Comparison of ENCODE assay signal across 15 mouse cellular contexts in the genomic region with DNA sequence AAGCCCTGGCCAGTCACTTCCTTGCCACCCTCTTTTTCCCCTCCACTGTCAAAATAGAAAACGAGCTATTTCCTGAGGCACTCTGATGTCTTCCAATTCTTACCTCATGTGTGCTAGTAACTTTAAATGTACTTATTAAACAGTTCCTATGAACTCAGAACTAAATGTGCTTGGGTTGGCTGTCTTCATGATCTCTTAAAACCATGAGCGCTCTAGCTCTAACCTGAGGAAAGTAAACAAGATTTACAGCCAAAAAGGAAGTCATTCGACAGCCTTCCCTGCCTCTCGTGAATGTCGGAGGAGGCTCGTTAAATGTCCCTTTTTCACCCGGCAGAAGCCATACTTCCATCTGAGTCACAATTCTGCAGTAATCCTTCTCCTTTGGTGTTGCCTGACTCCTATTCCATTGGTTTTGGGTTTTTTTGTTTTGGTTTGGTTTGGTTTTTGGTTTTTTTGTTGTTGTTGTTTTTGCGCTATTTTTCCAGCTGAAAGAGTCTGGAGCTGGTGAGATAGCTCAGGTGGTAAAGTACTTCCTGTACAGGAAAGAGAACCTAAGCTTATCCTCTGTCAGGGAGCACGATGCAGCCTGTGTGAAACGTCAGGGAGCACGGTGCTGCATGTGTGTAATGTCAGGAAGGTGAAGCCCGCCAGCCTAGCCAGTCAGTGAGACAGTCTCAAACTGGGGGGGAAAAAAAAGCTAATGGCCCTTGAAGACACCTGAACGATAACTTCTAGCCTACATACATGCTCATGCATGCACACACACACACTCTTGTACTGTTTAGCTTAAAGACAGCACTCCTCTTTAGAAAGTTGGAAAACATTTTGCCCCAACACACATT. TPM values are rescaled to one million over a fixed set of nuclear protein-coding genes. Genes with fewer than 3 reads are reported as not detected.
DNase-seq lines count a peak whose midpoint lies in the region; ATAC-seq and TF ChIP-seq lines count a peak whose summit lies in the region.
"Had no signal": no experiment of that assay in that cellular context is flagged by ENCODE, and none has a peak within 500 bp of the region (broad histone marks: within the 10 kb centered on the region; RNA-seq: fewer than 3 reads in every experiment).

No protein-coding gene starts in this region.

- no peaks in the 10 kb centered on the region for H3K36me3 ChIP-seq in kidney, postnatal 0 days (ENCODE audit: insufficient read depth, low read length)
- H3K36me3 ChIP-seq in liver, embryonic 12.5 days = no peaks in the 10 kb centered on the region; the same call in 1 of the 2 replicates
- H3K36me3 ChIP-seq: heart, embryonic 12.5 days; midbrain, embryonic 10.5 days; stomach, embryonic 15.5 days had no signal

- H3K9ac ChIP-seq in kidney, postnatal 0 days (ENCODE audit: low read depth, low read length) = no peak overlapping the region
- no peak overlapping the region for H3K9ac ChIP-seq in liver, embryonic 12.5 days
- H3K9ac ChIP-seq: heart, embryonic 12.5 days; lung, embryonic 14.5 days; stomach, embryonic 15.5 days had no signal

- H3K4me3 ChIP-seq in kidney, postnatal 0 days (replicated peaks; ENCODE audit: low read depth, low read length) = no peak overlapping the region
- no peak overlapping the region for H3K4me3 ChIP-seq in bone marrow macrophage, adult 2 months (ENCODE audit: insufficient read depth, low read length)
- no peak overlapping the region for H3K4me3 ChIP-seq in liver, embryonic 12.5 days
- H3K4me3 ChIP-seq: heart, embryonic 12.5 days; midbrain, embryonic 10.5 days; stomach, embryonic 15.5 days had no signal

- no peak for TF ChIP-seq CTCF in kidney, postnatal 0 days (IDR thresholded peaks at IDR 0.05; ENCODE audit: low read depth)
- TF ChIP-seq CTCF in bone marrow macrophage, adult 2 months (IDR thresholded peaks at IDR 0.05; ENCODE audit: low read depth, low read length) = no peak

- no peak for ATAC-seq in kidney, postnatal 0 days (replicated peaks; ENCODE audit: low FRiP score, low read depth)
- ATAC-seq in liver, embryonic 12.5 days = no peak

- H3K27ac ChIP-seq in kidney, postnatal 0 days = 0 out of 2 replicates have a peak overlapping the region, but pooled peaks have one; percentile 6
- peak overlapping the region; percentile 21; the same call in 1 of the 2 replicates for H3K27ac ChIP-seq in bone marrow macrophage, adult 2 months (ENCODE audit: insufficient read depth, low read depth, low read length)
- peak overlapping the region; percentile 51 for H3K27ac ChIP-seq in liver, embryonic 12.5 days
- H3K27ac ChIP-seq: midbrain, embryonic 10.5 days; stomach, embryonic 15.5 days had no signal

- peaks cover 13% of the 10 kb centered on the region for H3K4me1 ChIP-seq in kidney, postnatal 0 days (replicated peaks; ENCODE audit: insufficient read depth, low read length)
- H3K4me1 ChIP-seq in bone marrow macrophage, adult 2 months (ENCODE audit: control insufficient read depth, insufficient read depth, low read length) = peaks cover 56% of the 10 kb centered on the region
- peaks cover 82% of the 10 kb centered on the region for H3K4me1 ChIP-seq in liver, embryonic 12.5 days
- H3K4me1 ChIP-seq: midbrain, embryonic 10.5 days had no signal

- H3K4me2 ChIP-seq in kidney, postnatal 0 days (ENCODE audit: low read length) = 0 out of 2 replicates have a peak overlapping the region, but pooled peaks have one; percentile 3
- peak overlapping the region; percentile 43 for H3K4me2 ChIP-seq in liver, embryonic 12.5 days
- H3K4me2 ChIP-seq: heart, embryonic 12.5 days; lung, embryonic 14.5 days; stomach, embryonic 15.5 days had no signal

- peak; percentile 59 for DNase-seq in kidney, postnatal 0 days (ENCODE audit: low spot score)
- no peak for DNase-seq in kidney, adult 11 months
- DNase-seq in thymus, postnatal 0 days (ENCODE audit: low spot score) = peak; percentile 40
- DNase-seq in embryo, embryonic 9.5 days (ENCODE audit: extremely low spot score) = no peak
- DNase-seq in frontal cortex, adult 2 months (ENCODE audit: extremely low spot score in 1 of 2, low spot score in 1 of 2) = no peak
- DNase-seq: adrenal gland, postnatal 14 days; cerebellum, adult 11-12 months; kidney, postnatal 4 days; lung, embryonic 14.5 days; right cerebral cortex, postnatal 14 days had no signal

- H3K9me3 ChIP-seq in kidney, postnatal 0 days (replicated peaks; ENCODE audit: low read length) = no peaks in the 10 kb centered on the region
- H3K9me3 ChIP-seq in liver, embryonic 12.5 days (replicated peaks) = no peaks in the 10 kb centered on the region
- H3K9me3 ChIP-seq: heart, embryonic 12.5 days; midbrain, embryonic 10.5 days; stomach, embryonic 15.5 days had no signal

- WGBS in kidney, postnatal 0 days = 24% methylated on average over 13 of the region's 13 CpGs
- 31% methylated on average over 13 of the region's 13 CpGs for WGBS in liver, embryonic 12.5 days (ENCODE audit: insufficient replicate concordance)

- no peak for TF ChIP-seq POLR2A in bone marrow macrophage, adult 2 months (IDR thresholded peaks at IDR 0.05; ENCODE audit: borderline replicate concordance, low read depth, low read length)

- no peaks in the 10 kb centered on the region for H3K27me3 ChIP-seq in kidney, postnatal 0 days (ENCODE audit: insufficient read depth, low read length)
- no peaks in the 10 kb centered on the region for H3K27me3 ChIP-seq in liver, embryonic 12.5 days (replicated peaks)
- H3K27me3 ChIP-seq: heart, embryonic 12.5 days; stomach, embryonic 15.5 days had no signal

RNA-seq across cellular contexts. Expression of a gene that starts 12.1 kb away (rescaled TPM):
- polyA plus RNA-seq in kidney, postnatal 0 days (2015; fragmentation: Nextera tagmentation; extraction: Ambion mirVana) = 71.9 and 78.9 TPM in 2 replicates
- polyA plus RNA-seq in bone marrow macrophage, adult 2 months (2012; ENCODE audit: insufficient read depth, insufficient read length, missing spikeins) = 108 and 127 TPM in 2 replicates
- 59.7 and 61.2 TPM in 2 replicates for polyA plus RNA-seq in liver, embryonic 12.5 days (2016; fragmentation: Nextera tagmentation; extraction: Ambion mirVana)
- 146 and 151 TPM in 2 replicates for polyA plus RNA-seq in thymus, postnatal 0 days (2015; fragmentation: Nextera tagmentation; extraction: Ambion mirVana)
- polyA plus RNA-seq in frontal cortex, adult 2 months (2012; rRNA removed) = 62.9 and 70.1 TPM in 2 replicates

Comparison
In these comparisons a context has a peak if more than half of its experiments do, and no peak if none do; other contexts are left out.
1. DNase-seq: peak in kidney, postnatal 0 days (single experiment) and thymus, postnatal 0 days (single experiment); none in kidney, adult 11 months (single experiment), embryo, embryonic 9.5 days (single experiment) and frontal cortex, adult 2 months (0 of 2).
2. Peak in every context shown above with its lines, with median percentiles within 50 percentile points of each other: H3K27ac ChIP-seq.